Mouse (Mus musculus) heart, postnatal 4 days (tissue): ENCODE data around the gene Asb17. TPM values are rescaled to one million over a fixed set of nuclear protein-coding genes. Genes with fewer than 3 reads are reported as not detected.
"Not testable (repeated sequence)": the region's sequence is repeated elsewhere in the genome, so short reads cannot be mapped to it uniquely, and the experiment has no call there.

Experiments used
- DNase-seq: peaks from one replicate; pipeline ENCODE4 v3.0.0; 2021
- total RNA-seq, 2 experiments: library from RNA; stranded (reverse); gene quantifications; 2 replicates each; pipeline ENCODE4 v1.2.3; 2021

The Asb17 gene
- not detected for total RNA-seq

- DNase-seq: no peak
These were observed at the start of gene Asb17 for GRCm38 (mm10) chr3:153844030-153844429. TSS of gene Asb17 (plus strand) at chr3:153844209.

- peak; percentile 16 for DNase-seq
These were observed 46.4 kb upstream of the Asb17 start for GRCm38 (mm10) chr3:153797574-153797973.

GRCm38 (mm10) chr3:153799603-153800002 lies 44.4 kb upstream of the Asb17 start:
- no peak for DNase-seq

- no peak for DNase-seq
These were observed 43.3 kb upstream of the Asb17 start for GRCm38 (mm10) chr3:153800690-153801089.

GRCm38 (mm10) chr3:153801541-153801940 lies 42.5 kb upstream of the Asb17 start:
- no peak for DNase-seq

GRCm38 (mm10) chr3:153802640-153803039 lies 41.4 kb upstream of the Asb17 start:
- DNase-seq: no peak

GRCm38 (mm10) chr3:153804032-153804431 lies 40.0 kb upstream of the Asb17 start:
- DNase-seq: no peak

- peak; percentile 95 for DNase-seq
These were observed 37.8 kb upstream of the Asb17 start for GRCm38 (mm10) chr3:153806077-153806772.

GRCm38 (mm10) chr3:153806773-153807443 lies 37.1 kb upstream of the Asb17 start:
- DNase-seq: no peak

- no peak for DNase-seq
These were observed 36.4 kb upstream of the Asb17 start for GRCm38 (mm10) chr3:153807444-153808149.

GRCm38 (mm10) chr3:153808406-153808805 lies 35.6 kb upstream of the Asb17 start:
- DNase-seq: no peak

GRCm38 (mm10) chr3:153814026-153814425 lies 30.0 kb upstream of the Asb17 start:
- no peak for DNase-seq

GRCm38 (mm10) chr3:153817376-153817890 lies 26.6 kb upstream of the Asb17 start:
- DNase-seq: no peak

GRCm38 (mm10) chr3:153818723-153819122 lies 25.3 kb upstream of the Asb17 start:
- DNase-seq: no peak

- no peak for DNase-seq
These were observed 24.6 kb upstream of the Asb17 start for GRCm38 (mm10) chr3:153819438-153819837.

- no peak for DNase-seq
These were observed 20.1 kb upstream of the Asb17 start for GRCm38 (mm10) chr3:153823671-153824515.

- DNase-seq: no peak
These were observed 18.8 kb upstream of the Asb17 start for GRCm38 (mm10) chr3:153825197-153825596.

- no peak for DNase-seq
These were observed 17.4 kb upstream of the Asb17 start for GRCm38 (mm10) chr3:153826616-153827015.

- not testable (repeated sequence) for DNase-seq
These were observed 14.2 kb upstream of the Asb17 start for GRCm38 (mm10) chr3:153829788-153830187.

GRCm38 (mm10) chr3:153831014-153831872 lies 12.8 kb upstream of the Asb17 start:
- peak; percentile 20 for DNase-seq
